Mouse (Mus musculus) heart, adult 18-20 months (tissue): ENCODE data around the gene Gm10447. TPM values are rescaled to one million over a fixed set of nuclear protein-coding genes. Genes with fewer than 3 reads are reported as not detected.
A peak's percentile ranks its signal among the peaks of the same experiment; 100 is the strongest.

Experiments
- DNase-seq, 2 experiments: peaks; one replicate each; pipeline ENCODE4 v3.0.0; 2021 to 2022; ENCODE audit warnings: mixed read lengths in 1 of 2
- total RNA-seq, 2 experiments: library from RNA; stranded (reverse); gene quantifications; 2 replicates each; pipeline ENCODE4 v1.2.3; 2021

Gm10447 gene
- total RNA-seq, 2 experiments from 2014 or later: not detected

DNA sequence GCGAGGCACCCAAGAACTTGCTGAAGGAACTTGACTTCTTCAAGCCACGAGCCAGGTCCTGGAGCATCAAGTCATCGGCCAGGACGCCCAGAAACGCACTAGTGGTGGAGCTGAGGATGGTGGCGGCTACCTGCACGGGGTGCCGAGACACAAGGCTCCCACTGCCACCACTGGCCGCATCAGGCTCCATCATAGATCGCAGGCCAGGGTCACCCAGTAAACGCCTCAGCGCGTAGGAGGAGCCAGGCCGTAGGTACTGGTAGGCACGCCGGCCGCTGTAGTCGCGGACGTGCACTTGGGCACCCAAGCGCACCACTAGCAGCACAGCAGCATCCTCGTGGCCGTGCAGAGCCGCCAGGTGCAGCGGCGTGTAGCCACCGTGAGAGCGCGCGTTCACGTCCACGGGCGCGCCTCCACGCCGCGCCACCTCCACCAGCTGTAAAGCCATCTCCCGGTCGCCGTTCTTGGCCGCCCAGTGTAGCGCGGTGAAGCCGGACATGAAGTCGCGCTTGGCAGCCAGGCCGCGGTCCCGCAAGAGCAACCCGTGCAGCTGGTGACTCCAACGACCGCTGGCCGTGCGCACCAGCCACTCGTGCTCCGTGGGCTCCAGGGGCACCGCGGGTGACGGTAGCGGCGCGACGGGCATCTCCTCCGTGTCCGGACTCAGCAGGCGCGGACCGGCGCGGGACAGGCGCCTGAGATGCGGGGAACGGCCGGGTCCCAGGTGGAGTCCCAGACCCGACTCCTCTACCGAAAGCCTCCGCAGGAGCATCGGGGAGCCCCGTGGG, 21.7 kb upstream of the Gm10447 start:
- DNase-seq: no peak

DNA sequence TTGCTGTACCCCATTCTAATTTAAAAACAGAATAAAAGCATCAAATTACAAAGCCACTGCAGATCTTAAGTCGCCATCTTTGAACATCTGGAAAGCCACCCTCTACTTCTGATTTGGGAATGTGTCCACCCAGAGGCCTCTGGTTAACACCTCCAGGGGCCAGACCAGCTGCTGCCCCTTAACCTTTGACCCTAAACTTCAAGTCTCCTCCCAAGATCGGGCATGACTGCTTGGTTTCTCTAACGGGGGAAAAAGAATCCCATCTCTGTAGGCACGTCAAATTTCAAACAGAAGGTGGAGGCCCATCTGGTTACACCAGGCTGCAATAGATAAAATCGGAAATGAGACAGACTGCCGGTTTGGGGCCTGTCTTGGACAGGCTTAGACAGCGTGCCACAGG, 20.9 kb upstream of the Gm10447 start:
- no peak for DNase-seq

DNA sequence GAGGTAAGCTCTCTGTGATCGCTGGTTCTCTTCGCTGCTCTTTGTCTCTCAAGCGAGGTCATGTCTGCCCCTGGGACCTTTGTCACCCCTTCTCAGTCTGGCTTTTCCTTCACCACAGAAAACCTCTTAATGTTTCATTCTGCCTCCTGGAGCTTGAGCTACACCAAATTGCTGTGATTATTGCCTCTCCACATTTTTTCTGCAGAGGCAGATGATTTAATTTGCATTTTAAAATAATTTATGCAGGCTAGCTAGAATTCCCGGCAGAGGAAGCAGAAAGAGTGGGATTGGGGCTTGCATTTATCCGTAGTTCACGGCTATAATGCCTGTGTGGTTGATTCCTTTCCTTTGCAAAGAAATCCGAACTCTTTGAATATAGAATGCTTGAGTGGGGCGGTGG, 18.7 kb upstream of the Gm10447 start:
- DNase-seq: no peak

DNA sequence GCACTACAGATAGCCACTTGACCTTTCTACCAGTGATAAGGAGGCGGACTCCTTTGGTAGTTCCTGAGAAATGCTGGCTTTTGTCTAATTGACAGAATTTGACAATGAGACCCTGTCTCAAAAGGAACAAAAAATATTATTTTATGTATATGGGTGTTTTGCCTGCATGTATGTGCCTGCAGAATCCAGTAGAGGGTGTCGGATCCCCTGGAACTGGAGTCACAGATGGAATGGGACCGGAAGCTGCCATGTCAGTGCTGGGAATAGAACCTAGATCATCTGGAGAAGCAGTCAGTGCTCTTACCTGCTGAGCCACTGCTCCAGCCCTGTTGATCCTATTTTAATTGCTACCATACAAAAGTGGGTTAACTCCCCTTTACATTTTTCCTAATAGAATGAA, 15.8 kb upstream of the Gm10447 start:
- DNase-seq: no peak

DNA sequence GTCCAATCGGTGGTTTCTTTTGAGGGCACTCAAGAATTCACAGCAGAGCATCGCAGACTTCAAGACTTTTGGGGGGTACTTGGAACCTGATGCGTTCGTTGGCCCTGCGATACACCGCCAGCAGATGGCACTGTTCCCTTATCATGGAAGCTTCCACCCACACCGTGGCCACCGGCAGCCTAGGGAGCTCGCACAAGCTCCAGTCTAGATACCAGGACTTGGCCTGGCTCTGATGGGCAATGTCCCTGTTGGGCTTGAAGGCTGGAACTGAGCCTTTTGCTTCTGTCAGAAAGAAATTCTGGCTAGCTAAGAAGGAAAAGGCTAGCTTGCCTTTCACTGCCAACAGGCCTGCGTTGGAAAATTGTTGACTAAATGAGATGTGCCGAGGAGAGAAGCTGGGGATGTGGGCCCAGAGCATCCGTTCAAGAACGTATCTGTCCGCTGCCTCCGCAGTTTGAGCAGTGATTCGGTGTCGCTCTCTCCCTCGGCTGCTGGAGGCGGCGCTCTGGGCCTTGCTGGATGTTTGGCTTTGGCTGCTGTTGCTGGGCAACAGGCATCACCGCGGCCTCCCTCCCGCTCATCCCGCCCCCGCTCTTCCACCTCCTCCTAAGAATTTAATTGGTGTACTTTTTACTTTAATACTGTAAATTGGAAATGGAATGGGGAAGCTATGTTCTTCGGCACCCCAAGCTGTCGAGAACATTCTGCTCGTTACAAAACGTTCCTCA, 13.2 kb upstream of the Gm10447 start, which contains the start of gene Gm9837:
TSS of gene Gm9837 (minus strand) at position 512 of the 728 bp plus-strand sequence.
- peak; percentile 91 to 97 for DNase-seq

DNA sequence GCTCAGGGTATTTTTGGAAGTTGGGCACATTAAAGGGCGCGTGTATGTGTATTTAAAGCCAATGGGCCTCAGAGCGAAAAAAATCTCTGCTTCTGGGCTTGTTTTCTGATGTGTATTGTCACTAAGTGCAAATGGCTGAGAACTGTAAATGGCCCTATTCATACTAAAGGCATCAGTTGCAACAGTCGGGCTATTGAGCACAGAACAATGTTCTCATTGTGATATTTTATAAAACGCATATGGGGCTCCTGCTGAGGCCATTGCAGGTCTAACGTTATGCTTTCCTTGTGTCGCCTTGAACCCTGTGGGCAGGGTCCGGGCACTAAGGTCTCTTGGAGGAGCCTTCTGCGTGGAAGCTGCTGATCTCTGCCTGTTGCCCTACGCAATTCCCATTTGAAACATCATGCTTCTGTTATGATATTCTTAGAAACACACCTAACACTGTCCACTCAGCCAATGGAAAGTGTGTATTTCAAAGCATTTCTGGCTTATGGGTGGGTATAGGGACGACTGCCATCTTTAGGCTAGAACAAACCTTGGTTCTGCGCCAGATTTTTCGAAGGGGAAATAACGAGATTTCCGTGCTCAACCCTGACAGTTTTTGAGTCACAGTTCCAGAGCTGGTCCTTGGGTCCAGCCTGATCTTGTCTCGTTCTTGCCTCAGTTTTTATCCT, 12.5 kb upstream of the Gm10447 start:
- no peak for DNase-seq

DNA sequence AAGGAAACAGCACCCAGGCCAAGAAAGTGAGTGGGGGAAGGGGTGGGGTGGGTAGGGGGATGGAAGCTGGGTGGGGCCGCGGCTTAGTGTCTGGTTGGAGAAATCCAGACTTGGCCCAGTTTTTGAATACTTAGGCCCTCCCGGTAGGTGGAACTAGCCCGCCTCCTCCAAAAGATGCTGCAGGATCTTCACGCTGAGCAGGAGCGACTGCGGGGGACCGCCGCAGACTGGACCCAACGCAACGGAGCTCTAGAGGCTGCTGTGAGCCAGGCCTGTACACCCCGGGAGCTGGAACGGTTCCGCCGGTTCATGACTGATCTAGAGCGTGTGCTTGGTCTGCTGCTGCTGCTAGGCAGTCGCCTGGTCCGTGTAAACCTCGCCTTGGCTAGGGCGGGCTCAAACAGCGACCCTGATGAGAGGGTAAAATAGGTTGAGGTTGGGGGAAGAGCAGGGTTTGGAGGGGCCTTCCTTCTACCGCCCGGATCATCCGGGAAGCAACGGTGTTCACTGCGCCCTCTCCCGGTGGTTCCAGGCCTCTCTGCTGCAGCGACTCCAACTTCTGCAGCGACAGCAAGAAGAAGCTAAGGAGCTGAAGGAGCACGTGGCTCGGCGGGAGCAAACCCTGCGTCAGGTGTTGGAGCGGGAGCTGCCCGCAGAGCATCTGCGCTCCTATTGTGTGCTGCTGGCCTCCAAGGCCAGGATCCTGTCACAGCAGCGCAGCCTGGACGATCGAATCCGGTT, 9.5 kb upstream of the Gm10447 start:
- DNase-seq: peak; percentile 72 to 88

DNA sequence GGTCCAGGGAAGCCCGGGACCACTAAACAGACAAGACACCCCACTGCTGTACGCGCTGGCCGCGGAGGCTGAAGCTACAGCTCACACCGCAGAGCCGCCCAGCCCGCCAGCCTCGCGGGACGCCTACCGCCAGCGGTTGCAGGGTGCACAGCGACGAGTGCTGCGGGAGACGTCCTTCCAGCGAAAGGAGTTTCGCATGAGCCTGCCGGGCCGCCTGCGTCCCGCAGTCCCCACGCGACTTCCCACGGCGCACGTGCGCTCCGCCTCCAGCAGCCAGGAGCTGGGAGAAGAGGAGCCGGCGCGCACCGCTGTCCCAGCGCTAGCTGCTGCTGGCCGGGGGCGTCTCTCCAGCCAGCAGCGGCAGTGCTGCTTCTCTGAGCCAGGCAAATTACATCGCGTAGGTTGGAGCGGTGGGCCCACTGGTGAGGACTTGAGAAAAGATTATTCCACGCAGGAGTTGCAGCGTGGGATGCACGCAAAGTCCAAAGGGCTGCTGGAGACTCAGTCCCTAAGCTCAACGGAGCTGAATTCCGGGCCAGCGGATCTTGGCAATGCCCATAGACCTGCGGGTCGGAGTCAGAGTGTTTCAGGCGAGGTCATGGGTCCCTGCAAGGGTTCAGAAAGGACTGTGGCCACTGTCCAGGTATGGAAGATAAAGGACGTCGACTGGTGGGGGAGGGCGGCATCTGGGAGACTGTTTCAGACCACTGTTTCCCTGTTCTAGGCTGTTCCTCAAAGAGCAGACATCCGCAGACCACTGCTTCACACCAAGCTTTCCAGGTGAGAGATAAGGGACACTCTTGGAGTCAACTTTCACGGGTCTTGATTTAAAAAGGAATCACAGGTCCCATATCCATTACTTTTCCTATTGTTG, 6.9 kb upstream of the Gm10447 start:
- DNase-seq: no peak

DNA sequence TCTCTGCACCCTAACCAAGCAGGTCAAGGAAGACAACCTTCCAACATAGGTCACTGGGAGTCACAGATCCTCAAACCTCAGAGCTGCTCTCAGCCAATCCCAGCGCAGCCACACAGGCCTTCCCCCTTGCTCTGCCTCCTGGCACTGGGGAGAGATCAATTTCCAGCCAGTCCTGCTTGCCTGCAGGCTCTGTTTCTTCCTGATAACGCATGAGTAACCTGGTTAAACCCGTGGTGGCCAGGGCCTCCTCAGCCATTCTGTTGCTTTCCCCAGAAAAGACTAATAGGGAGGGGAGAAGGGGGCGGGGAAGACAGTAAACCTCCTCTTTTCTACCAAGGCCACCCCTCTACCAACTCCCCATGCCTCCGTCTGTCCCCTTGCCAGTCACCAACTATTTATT, 4.8 kb upstream of the Gm10447 start:
- DNase-seq: no peak

DNA sequence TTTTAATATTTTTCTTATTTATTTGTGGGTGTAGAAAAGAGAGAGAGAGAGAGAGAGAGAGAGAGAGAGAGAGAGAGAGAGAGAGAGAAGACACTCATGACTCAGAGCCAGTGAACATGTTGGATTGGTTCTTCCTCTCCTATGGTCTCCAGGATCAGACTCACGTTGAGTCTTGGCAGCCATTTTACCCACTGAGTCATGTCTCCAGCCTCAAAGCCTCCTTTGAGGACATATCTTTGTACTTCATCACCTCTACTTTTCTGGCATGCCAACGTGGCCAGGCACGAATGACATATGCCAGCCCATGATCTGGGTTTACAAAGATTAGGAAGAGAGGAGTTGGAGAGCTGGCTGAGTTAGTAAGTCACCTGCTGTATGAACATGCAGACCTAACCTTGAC, 3.3 kb upstream of the Gm10447 start:
- no peak for DNase-seq

DNA sequence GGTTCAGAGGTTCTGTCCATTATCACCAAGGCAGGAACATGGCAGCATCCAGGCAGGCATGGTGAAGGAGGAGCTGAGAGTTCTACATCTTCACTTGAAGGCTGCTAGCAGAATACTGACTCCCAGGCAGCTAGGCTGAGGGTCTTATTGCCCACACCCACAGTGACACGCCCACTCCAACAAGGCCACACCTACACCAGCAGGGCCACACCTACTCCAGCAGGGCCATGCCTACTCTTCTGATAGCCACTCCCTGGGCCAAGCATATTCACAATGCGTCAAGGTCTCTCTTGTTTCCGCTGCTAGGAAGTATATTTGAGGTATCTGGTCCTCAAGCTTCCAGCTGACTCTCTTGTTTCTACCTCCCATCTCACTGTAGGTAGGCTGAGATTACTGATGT, 2.1 kb upstream of the Gm10447 start:
- no peak for DNase-seq

DNA sequence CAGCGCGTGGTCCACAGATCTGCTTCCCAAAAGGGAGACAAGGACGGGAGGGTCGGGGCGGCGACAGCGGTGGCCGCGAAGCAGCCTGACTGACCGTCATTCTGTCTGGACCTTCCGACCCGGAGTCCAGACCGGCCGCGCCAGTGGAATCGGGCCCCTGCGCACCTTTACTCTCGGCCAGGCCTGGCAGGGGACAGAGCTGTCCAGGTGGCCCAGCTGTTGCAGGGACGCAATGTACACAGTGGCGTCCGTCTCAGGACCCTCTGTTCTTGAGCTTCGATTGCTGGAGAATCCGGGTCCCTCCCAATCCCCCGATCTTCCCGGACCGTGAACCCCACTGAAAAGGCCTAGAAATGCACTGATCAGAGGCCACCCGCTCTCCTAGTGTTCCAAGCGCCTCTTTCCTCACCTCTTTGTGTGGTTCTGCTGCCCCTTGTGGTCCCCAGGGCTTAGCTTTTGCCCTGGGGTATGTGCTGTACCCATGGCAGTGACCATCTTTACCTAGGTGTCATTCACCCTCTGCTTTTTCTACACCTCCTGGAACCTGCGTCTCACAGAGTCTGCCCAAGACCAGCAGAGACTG, 553 bp upstream of the Gm10447 start:
- peak in 1 of 2 experiments; percentile 34 for DNase-seq

DNA sequence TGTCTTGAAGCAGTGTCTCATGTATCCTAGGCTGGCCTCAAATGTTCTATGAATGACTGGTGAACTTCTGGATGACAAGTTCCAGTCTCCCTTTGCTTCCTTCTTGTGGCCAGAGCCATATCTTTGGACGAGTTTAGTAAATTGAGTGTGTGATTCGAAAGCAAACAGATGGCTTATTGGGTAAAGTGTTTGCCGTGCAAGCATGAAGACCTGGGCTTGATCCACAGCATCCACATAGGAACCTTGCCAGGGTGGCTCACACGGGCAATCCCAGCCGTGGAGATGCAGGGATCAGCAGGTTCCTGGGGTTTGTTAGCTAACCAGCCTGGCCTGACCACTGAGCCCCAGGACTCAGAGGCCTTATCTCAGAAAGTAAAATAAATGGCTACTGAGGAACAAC, 3.9 kb downstream of the Gm10447 start:
- DNase-seq: no peak

DNA sequence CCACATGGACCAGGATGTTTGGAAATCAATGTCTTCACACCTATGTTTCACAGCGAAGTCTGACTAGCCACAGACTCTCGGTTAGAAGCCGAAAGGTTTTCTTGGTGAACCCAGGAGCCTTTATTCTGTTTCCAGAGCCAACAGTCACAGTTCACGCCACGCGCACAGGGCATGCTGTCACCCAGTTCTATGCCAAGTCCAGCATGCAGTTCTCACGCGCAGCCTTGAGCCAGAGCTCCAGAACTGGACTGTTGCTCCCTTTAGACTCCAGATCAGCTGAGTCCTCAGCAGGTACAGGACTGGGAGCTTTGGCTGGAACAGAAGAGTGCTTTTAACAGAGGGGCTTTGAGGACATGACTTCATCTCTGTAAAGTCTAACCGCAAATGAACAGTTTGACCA, 4.5 kb downstream of the Gm10447 start:
- peak in 1 of 2 experiments; percentile 49 for DNase-seq

DNA sequence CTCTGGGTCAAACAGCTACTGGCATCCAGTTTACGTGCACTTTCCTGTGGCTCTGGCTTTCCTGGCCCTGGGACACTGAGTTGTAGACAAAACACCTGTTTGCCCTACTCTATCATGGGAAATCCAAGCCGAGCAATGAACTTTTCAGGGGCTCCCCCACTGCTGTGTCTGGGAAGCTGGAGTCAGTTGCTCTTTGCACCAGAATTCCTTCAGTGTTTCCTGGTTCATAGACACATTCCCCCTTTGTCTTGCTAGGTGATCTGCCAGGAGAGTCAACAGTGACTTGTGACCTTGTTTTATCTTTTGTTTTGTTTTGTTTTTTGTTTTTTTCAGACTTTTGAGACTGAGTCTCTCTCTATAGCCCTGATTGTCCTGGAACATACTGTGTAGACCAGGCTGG, 5.5 kb downstream of the Gm10447 start:
- no peak for DNase-seq

DNA sequence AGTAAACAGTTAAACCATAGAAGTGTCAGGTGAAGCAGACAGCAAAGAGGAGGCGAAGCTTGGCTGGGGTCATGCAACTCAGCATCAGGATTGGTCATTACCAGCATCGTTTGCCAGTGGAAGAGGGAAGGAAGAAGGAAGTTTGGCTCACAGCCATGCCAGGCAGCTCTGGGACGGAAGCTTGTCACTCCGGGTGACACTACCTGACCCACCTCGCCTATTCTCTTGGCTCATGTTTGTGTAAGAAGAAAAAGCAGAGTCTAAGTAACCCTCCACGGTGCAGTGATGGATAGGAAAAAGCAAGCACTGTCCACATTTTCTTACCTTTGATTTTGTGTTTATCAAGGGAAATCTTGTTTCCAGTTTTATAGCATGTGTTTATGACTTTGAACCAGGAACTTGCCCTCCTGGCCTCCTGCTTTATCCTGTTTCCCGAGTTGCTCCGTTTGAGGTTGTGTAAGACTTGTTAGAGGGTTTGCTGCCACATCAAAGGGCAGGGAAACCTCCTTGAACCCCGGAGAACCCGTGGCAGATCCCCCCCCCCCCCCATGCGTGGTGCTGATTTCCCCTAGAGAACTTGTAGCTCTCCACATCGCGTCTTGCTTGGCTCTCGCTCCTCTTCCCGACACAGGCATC, 6.7 kb downstream of the Gm10447 start:
- no peak for DNase-seq

DNA sequence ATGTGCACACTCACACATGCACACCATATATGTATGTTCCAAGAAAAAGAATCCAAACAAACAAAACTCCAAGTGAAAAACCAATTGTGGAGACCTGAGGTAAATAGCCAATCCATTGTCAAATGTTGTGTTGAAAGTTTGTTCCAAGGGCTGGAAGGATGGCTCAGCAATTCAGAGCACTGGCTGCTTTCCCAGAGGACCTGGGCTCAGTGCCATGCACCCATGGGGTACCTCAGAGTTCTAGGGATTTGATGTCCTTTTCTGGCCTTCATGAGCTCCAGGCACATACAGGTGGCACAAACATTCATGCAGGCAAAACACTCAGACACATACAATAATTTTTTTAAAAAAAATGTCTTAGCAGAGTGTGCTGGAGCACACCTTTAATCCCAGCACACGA, 8.4 kb downstream of the Gm10447 start:
- DNase-seq: peak; percentile 78 to 86

DNA sequence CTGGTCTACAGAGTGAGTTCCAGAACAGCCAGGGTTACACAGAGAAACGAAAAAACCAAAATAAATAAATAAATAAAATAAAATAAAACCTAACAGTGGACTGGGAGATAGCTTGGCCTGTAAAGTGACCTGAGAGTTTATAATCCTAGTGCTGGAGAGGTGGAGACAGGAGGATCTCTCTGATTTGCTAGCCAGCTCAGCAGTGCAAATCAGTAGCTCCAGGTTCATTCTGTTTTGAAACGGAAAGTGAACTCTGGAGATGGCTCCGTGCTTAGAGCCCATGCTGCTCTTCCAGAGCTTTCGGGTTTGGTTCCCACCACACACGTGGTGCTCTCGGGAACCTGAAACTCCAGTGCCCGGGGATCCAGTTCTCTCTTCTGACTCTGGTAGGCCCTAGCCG, 8.9 kb downstream of the Gm10447 start:
- no peak for DNase-seq

DNA sequence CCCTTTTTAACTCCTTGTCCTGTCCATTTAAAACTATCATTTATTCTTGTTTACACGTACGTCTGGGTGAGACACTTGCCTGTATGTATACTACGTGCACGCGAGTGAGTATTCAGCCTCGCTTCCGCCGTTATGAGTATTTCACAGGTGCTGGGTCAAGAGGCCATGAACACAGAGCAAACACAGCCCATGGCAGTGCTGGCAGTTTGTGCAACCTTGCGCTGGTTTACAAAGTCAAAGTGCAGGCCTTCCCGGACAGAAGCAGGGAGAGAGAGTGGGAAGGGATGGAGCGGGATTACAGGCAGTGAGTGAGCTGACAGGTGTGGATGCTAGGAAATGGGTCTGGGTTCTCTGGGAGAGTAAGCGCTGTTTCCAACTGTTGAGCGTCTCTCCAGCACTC, 10.7 kb downstream of the Gm10447 start:
- no peak for DNase-seq

DNA sequence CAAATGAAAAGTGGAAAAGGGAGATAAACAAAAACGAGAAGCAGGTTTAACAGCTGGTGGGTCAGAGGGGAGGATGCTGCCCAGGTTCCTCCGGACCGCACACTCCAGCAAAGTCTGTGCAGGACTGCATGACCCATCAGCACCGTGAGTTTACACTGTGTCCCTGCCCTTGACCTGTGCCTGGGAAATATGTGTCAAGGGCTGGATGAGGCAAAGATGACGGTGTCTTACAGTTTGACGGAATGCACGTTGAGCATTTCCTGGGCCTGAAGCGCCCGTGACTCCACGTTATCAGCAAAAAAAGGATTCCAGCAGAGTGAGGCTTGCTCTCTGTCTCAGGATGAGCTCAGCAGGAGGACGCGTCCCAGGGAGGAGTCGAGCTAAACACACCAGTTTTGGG, 11.3 kb downstream of the Gm10447 start:
- DNase-seq: no peak

DNA sequence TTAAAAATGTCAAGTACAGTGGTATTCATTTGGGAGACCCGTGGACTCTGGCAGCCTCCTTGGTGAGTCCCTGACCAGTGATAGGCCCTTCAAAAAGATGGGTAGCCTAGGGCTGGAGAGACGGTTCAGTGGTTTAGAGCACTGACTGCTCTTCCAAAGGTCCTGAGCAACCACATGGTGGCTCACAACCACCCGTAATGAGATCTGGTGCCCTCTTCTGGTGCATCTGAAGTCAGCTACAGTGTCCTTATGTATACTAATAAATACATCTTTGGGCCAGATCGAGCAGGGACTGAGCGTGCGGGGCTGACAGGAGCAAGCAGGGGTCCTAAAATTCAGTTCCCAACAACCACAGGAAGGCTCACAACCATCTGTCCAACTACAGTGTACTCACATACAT, 13.0 kb downstream of the Gm10447 start:
- DNase-seq: peak in 1 of 2 experiments; percentile 51
